Mouse (Mus musculus): ENCODE data around the gene Cblc. TPM values are rescaled to one million over a fixed set of nuclear protein-coding genes. Genes with fewer than 3 reads are reported as not detected.

Cblc gene
- polyA plus RNA-seq, 1 experiment from 2014 or later = 44.4 TPM

- Histone ChIP-seq H3K27ac (replicated peaks) (peak overlapping the region; percentile 84), H3K36me3 (ENCODE audit: control insufficient read depth, insufficient read depth, low read length) (peaks cover 5% of the 10 kb centered on the region; the same call in 1 of the 2 replicates), H3K9me3 (ENCODE audit: control insufficient read depth, low read length) (no peaks in the 10 kb centered on the region), H3K4me2 (replicated peaks; ENCODE audit: low read depth) (peak overlapping the region; percentile 31), H3K4me3 (ENCODE audit: low read depth, low read length) (no peak overlapping the region), H3K4me1 (replicated peaks; ENCODE audit: control insufficient read depth, insufficient read depth) (no peaks in the 10 kb centered on the region), H3K27me3 (ENCODE audit: control insufficient read depth, insufficient read depth, low read length) (no peaks in the 10 kb centered on the region), H3K9ac (ENCODE audit: low read length) (peak overlapping the region; percentile 27; the same call in 1 of the 2 replicates)
- TF ChIP-seq CTCF (IDR thresholded peaks at IDR 0.05; ENCODE audit: low read depth) (no peak), EP300 (optimal IDR thresholded peaks at IDR 0.05) (no peak)
- 40% methylated on average over 22 of the region's 24 CpGs for WGBS
- ATAC-seq (ENCODE audit: low FRiP score, low TSS enrichment) (peak; percentile 58; the same call in 1 of the 2 replicates), DNase-seq (ENCODE audit: low spot score) (peak; percentile 34)
Measured at GRCm38 (mm10) chr7:19755851-19756786, 40.5 kb downstream of the Cblc start.

- H3K4me2 ChIP-seq (replicated peaks; ENCODE audit: low read depth) = no peak overlapping the region
- peaks cover 5% of the 10 kb centered on the region; the same call in 1 of the 2 replicates for H3K36me3 ChIP-seq (ENCODE audit: control insufficient read depth, insufficient read depth, low read length)
- no peak overlapping the region for H3K9ac ChIP-seq (ENCODE audit: low read length)
- no peak for ATAC-seq (ENCODE audit: low FRiP score, low TSS enrichment)
- H3K27ac ChIP-seq (replicated peaks) = peak overlapping the region; percentile 84
- H3K27me3 ChIP-seq (ENCODE audit: control insufficient read depth, insufficient read depth, low read length) = no peaks in the 10 kb centered on the region
- WGBS = 85% methylated on average over 2 of the region's 2 CpGs
- no peaks in the 10 kb centered on the region for H3K9me3 ChIP-seq (ENCODE audit: control insufficient read depth, low read length)
- H3K4me3 ChIP-seq (ENCODE audit: low read depth, low read length) = no peak overlapping the region
- no peak for DNase-seq (ENCODE audit: low spot score)
- TF ChIP-seq CTCF (IDR thresholded peaks at IDR 0.05; ENCODE audit: low read depth) = peak; percentile 50
- no peak for TF ChIP-seq EP300 (optimal IDR thresholded peaks at IDR 0.05)
- 0 out of 2 replicates have a peak, but pooled peaks cover 2% of the 10 kb centered on the region for H3K4me1 ChIP-seq (replicated peaks; ENCODE audit: control insufficient read depth, insufficient read depth)
Measured at GRCm38 (mm10) chr7:19755008-19755407, 41.6 kb downstream of the Cblc start.

GRCm38 (mm10) chr7:19754065-19754464, 42.5 kb downstream of the Cblc start:
- Histone ChIP-seq H3K4me3 (ENCODE audit: low read depth, low read length) (no peak overlapping the region), H3K27ac (replicated peaks) (peak overlapping the region; percentile 56), H3K9me3 (ENCODE audit: control insufficient read depth, low read length) (no peaks in the 10 kb centered on the region), H3K9ac (ENCODE audit: low read length) (no peak overlapping the region), H3K36me3 (ENCODE audit: control insufficient read depth, insufficient read depth, low read length) (peaks cover 5% of the 10 kb centered on the region; the same call in 1 of the 2 replicates), H3K4me2 (replicated peaks; ENCODE audit: low read depth) (no peak overlapping the region), H3K27me3 (ENCODE audit: control insufficient read depth, insufficient read depth, low read length) (no peaks in the 10 kb centered on the region), H3K4me1 (replicated peaks; ENCODE audit: control insufficient read depth, insufficient read depth) (0 out of 2 replicates have a peak, but pooled peaks cover 2% of the 10 kb centered on the region)
- no peak for DNase-seq (ENCODE audit: low spot score)
- ATAC-seq (ENCODE audit: low FRiP score, low TSS enrichment) = no peak
- no peak for TF ChIP-seq CTCF (IDR thresholded peaks at IDR 0.05; ENCODE audit: low read depth)
- TF ChIP-seq EP300 (optimal IDR thresholded peaks at IDR 0.05) = no peak
- WGBS = 54% methylated on average over 1 of the region's 1 CpGs

- H3K9ac ChIP-seq (ENCODE audit: low read length) = no peak overlapping the region
- peaks cover 1% of the 10 kb centered on the region; the same call in 1 of the 2 replicates for H3K36me3 ChIP-seq (ENCODE audit: control insufficient read depth, insufficient read depth, low read length)
- peak; percentile 31; the same call in 1 of the 2 replicates for TF ChIP-seq CTCF (IDR thresholded peaks at IDR 0.05; ENCODE audit: low read depth)
- TF ChIP-seq EP300 (optimal IDR thresholded peaks at IDR 0.05) = no peak
- H3K4me3 ChIP-seq (ENCODE audit: low read depth, low read length) = no peak overlapping the region
- H3K9me3 ChIP-seq (ENCODE audit: control insufficient read depth, low read length) = no peaks in the 10 kb centered on the region
- H3K4me2 ChIP-seq (replicated peaks; ENCODE audit: low read depth) = no peak overlapping the region
- DNase-seq (ENCODE audit: low spot score) = peak; percentile 76
- 0 out of 2 replicates have a peak, but pooled peaks cover 2% of the 10 kb centered on the region for H3K4me1 ChIP-seq (replicated peaks; ENCODE audit: control insufficient read depth, insufficient read depth)
- peak; percentile 16; the same call in 1 of the 2 replicates for ATAC-seq (ENCODE audit: low FRiP score, low TSS enrichment)
- WGBS = 36% methylated on average over 7 of the region's 7 CpGs
- no peaks in the 10 kb centered on the region for H3K27me3 ChIP-seq (ENCODE audit: control insufficient read depth, insufficient read depth, low read length)
- H3K27ac ChIP-seq (replicated peaks) = no peak overlapping the region; the same call in 1 of the 2 replicates
Measured at GRCm38 (mm10) chr7:19753587-19753986, 43.0 kb downstream of the Cblc start.

GRCm38 (mm10) chr7:19752652-19753051, 44.0 kb downstream of the Cblc start:
- no peaks in the 10 kb centered on the region for H3K9me3 ChIP-seq (ENCODE audit: control insufficient read depth, low read length)
- TF ChIP-seq EP300 (optimal IDR thresholded peaks at IDR 0.05) (no peak), CTCF (IDR thresholded peaks at IDR 0.05; ENCODE audit: low read depth) (peak; percentile 67)
- ATAC-seq (ENCODE audit: low FRiP score, low TSS enrichment) (no peak), DNase-seq (ENCODE audit: low spot score) (no peak)
- no peak overlapping the region for H3K4me2 ChIP-seq (replicated peaks; ENCODE audit: low read depth)
- no peak overlapping the region for H3K4me3 ChIP-seq (ENCODE audit: low read depth, low read length)
- WGBS = 76% methylated on average over 8 of the region's 8 CpGs
- H3K27ac ChIP-seq (replicated peaks) = no peak overlapping the region
- H3K4me1 ChIP-seq (replicated peaks; ENCODE audit: control insufficient read depth, insufficient read depth) = 0 out of 2 replicates have a peak, but pooled peaks cover 2% of the 10 kb centered on the region
- H3K36me3 ChIP-seq (ENCODE audit: control insufficient read depth, insufficient read depth, low read length) = no peaks in the 10 kb centered on the region
- no peaks in the 10 kb centered on the region for H3K27me3 ChIP-seq (ENCODE audit: control insufficient read depth, insufficient read depth, low read length)
- H3K9ac ChIP-seq (ENCODE audit: low read length) = no peak overlapping the region

Measured in stomach, postnatal 0 days (tissue).